Mouse (Mus musculus) megakaryocyte, embryonic 14.5 days (primary cell): ENCODE results near the gene Eef1g.

Experiments
- FLI1 ChIP-seq: IDR thresholded peaks from 2 replicates; pipeline ENCODE4 v1.6.1; 2012; ENCODE audit warnings: low read length, inconsistent platforms, mixed read lengths
- GATA1 ChIP-seq: IDR thresholded peaks from 3 replicates; pipeline ENCODE4 v1.6.1; 2012; ENCODE audit warnings: mixed read lengths, low read length, inconsistent platforms, borderline replicate concordance

- TF ChIP-seq GATA1 (no peak), FLI1 (no peak)
These were observed 47.8 kb upstream of the Eef1g start for GRCm38 (mm10) chr19:8919000-8919399.
